Mouse (Mus musculus) heart, adult 9 months (tissue): ENCODE measurements at regions not wholly inside any gene's neighbourhood (a gene's known extent, or its start where the extent isn't known, plus 50 kb on each side); places are given as distances from the start of the nearest gene placed in this dataset.
A peak's percentile ranks its signal among the peaks of the same experiment; 100 is the strongest.

Experiments
- DNase-seq, 2 experiments: peaks; one replicate each; pipeline ENCODE4 v3.0.0; 2022; ENCODE audit warnings: low spot score in 2 of 2

DNA sequence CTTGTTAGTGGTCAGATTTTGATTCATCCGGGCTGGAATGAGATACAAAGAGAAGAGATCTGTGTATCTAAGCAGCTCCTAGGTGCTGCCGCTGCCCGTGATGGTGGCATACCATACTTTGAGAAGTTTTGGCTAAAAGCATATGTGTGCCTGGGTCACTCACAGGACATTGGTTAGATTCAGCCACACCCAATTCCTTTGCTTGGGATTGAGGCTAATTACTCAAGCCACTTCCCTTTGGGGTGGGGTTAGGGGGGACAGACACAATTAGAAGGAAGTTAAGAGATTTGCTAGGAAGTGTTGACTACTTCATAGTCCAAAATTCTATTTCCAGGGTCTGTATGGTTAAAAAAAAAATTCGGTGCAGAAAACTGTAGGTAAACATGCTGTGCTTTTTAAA lies 97.9 kb upstream of the Klf4 start:
- DNase-seq, result peak in 1 of 2 experiments; percentile 51

DNA sequence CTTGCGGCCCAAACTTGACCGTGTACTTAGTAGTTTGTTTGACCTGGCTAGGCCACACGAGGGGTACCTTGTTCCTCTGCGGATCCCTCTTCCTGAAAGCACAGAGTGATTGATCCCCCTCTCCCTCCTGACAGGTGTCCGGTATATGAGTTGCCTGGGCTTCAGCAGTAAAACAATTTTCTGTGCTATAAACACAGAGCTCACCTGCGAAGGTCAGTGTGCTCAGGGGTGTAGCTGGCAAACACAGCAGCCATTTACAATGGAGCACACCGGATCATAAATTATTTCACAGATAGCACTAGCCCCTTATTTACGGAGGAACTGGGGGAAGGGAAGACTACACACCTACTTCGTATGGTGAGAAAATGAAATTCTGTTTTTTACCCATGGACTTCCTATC lies 92.5 kb upstream of the Klf4 start:
- DNase-seq, result no peak

DNA sequence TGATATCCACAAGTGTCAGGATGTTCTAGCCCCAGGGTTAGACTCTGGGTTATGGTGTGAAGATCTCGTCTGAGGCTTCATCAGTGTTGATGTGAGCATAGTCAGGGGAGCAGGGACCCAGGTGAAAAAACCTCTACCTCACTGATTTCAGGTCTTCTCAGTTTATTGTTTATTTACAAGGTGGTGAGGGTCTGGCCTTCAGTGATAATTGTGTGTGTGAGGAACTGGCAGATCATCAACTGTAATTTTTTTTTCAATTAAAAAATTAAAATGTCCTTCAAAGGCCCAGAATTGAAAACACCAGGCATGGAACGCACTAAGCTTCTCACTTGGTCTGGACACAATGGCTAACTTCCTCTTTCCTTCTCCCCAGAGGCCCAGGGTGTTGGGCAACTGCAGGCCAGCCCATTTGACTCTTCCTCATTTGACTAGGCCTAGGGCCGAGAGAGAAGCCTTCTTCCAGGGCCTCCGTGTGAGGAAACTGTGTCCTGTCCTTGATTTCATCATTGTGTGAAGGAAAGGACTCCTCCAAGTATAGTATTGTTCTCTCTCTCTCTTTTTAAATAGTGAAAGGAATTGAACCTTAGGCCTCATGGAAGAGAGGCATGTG lies 91.0 kb upstream of the Klf4 start:
- peak; percentile 81 for DNase-seq

DNA sequence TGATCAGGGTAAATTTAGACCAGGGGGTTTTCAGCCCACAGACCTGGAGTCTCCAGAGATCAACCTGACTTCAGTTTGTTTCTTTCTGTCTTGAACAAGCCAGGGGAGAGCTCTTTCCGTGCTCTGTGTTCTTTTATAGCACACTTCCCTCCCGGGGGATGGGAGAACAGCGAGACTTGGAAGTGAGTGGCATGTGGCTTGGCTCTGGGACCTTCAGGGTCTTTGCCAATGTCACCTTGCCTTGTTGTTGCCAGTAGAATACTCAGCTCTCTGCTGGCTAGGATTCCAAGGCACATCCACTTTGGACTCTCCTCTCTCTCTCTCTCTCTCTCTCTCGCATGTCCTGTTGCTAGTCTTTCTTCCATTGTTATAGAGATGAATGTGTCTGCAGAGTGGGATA lies 90.4 kb upstream of the Klf4 start:
- DNase-seq, result peak; percentile 45 to 47

DNA sequence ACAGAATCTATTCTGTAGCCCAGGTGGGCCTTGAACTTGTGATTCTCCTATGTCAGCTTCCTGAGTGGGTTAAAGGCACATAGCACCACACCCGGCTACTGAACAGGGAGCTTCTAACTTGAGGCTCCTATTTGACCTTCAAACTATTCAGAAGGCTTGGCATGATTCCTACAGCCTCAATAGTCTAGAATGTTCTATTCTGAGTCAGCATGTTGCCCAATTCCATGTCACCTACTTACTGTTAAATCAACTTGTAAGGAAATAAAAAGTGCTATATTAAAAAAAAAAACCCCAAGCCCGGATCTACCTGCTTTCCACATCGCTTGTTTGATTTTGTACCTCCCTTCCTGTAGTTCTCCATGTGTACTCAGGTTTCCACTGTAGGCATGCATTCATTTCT lies 87.6 kb upstream of the Klf4 start:
- no peak for DNase-seq

DNA sequence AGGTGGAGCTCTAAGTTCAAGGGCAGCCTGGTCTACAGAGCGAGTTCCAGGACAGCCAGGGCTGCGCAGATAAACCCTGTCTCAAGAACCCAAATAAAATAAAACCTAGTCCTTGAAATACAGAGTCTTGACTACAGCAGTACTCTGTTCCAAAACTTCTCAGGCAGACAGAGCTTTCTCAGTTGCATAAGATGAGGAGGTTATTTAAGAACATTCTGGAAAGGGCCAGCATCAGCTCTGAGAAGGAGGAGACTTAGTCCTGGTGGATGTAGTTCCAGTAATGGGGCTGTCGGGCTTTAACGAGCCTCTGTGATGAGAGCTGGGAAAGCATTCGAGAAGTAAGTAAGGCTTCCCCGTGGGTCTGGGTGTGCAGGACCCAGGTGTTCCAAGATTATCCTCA lies 83.5 kb upstream of the Klf4 start:
- DNase-seq, result no peak

DNA sequence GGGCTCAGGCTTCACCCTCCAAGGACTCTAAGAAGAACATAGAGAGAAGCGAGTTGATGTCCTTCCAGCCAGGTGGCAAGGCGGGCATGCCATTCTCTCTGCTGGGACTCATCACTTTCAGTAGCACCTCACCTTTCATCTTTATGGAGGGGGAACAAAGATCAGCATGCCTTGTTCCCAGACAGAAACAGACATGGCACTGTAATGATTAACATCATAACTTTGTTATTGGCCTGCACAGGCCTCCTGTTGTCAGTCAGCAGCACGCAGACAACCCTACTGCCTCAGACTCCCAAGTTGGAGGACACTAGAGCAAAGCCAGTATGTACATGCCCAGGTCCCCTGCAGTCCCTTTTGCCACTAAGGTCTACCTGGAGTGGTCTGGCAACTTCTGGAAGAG lies 81.3 kb upstream of the Klf4 start:
- DNase-seq, result no peak

DNA sequence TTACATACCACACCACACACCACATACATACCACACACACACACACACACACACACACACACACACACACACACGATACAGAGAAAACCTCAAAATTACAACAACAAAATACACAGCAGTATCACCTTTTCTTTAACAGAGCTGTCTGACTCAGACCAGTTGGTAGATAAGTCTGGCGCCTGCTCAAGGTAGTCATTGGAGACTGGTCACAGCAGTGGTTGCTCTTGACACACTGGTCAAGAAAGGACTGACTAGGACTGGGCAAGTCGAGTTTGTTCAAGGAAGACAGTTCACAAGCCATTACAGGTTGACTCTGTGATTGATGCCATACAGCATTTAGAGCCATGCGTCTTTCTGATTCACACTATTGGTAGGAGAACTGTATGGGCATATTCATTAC lies 78.7 kb upstream of the Klf4 start:
- DNase-seq, result no peak

DNA sequence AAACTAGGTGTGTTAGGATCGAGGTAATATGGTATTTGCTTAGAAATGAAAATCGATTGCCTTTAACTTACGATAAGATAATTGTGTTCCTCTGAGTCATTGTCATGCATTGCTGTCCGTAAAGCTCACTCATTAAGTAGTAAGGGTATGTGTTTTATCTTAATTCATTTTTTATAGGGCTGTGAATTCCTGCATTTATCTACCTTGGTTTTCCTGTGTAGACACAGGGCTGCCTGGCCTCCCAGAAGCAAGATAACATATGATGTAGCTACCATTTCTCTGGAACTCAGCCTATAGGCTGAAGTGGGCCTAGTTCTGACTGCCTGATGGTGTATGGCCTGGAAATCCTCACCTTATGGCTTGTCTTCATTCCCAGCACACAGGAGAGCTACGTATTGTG lies 76.9 kb upstream of the Klf4 start:
- no peak for DNase-seq

DNA sequence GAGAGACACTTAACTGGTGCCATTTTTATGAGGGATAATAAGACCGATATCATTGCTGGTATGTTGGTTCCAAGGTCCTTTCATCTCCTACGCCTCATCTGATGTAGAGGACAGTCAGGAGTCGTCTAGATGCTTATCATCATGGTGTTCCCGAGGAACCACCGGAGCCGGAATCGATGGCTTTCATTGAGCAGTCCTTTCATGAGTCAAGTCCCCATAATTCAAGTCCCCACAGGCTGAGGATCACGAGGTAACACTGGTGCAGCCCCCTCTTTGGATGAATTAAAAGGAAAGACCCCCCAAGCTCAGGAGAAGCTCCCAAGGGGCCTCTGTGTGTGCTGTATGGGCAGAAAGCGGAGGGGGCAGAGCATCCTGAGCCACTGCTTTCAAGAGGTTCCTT lies 73.3 kb upstream of the Klf4 start:
- no peak for DNase-seq

DNA sequence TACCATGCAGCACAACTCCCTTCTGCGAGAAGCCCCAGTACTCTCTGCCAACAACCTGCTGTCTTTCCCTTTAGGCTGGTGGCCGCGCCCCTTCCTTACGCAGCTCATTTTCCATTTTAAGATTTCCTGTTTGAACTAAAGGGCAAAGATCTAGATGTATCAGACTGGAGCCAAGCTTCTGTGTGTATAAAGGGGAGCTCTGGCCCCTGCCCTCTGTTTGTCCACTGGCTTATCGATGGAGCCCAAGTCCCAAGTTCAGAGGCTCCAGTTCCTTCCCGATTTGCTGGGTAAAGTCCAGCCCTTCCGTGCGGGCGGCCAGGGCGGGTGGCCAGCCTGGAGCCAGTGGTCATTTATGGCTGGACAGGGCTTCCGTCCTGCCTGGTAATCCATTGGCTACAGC lies 72.6 kb upstream of the Klf4 start:
- peak; percentile 68 to 84 for DNase-seq

DNA sequence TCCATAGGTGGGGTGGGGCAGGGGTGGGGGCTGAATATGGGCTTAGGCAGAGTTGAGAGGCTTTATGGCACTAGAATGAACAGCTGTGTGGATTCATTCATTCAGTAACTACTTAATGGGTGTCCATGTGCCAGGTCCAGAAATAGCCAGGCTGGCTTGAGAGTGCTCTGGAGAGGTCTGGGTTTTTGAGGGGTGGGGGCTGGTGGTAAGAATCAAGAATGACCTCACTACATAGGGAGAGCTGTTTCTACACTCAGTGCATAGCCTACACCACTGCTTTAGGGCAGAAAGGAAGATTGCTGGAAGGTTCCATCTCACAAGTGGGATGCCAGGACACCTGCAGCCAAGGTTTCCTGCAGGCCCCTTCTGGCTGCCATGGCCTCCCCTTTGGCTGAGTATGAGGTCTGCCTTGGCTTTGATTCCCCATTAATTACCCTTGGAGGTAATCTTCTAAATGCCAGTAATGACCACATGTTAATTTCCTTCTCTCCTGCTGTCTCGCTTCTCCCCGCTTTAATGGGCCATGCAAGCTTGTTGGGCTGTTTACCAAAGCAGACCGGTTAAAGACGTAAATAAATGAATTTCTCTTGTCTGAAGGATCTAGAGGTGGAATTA lies 71.7 kb upstream of the Klf4 start:
- no peak for DNase-seq

DNA sequence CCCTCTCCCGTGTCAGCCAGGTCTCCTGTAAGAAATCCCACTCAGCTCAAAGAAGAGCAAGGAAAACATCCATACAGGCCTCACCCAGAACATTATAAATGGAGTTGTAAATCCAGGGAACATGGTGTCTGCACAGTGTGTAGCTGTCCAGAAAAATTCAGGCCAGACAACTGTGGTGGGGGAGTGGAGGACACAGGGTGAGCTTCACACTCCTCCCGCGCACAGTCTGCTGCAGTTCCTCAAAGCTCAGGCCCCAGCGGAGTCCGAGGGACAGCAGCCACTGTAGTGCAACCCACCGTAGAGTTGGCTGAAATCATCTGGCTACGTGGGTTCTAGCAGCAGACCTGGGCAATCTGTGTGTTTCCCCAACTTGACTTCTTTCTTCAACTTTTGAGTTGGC lies 62.9 kb upstream of the Klf4 start:
- DNase-seq, result no peak

DNA sequence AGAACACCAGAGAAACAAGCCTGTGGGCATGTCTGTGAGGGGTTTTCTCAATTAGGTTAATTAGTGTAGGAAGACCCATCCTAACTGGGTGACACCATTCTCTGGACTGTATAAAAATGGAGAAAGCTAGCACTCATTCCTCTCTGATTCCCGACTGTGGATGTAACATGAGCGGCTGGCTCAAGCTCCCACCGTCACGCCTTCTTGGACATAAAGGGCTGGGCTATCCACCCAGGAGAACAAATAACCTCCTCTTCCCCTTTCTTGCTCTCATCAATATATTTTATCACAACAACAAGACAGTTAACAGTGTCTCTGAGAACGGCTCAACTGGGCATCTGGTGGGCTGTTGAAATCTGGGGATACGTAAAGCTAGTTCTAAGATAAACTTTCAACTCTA lies 62.4 kb upstream of the Klf4 start:
- DNase-seq, result no peak

DNA sequence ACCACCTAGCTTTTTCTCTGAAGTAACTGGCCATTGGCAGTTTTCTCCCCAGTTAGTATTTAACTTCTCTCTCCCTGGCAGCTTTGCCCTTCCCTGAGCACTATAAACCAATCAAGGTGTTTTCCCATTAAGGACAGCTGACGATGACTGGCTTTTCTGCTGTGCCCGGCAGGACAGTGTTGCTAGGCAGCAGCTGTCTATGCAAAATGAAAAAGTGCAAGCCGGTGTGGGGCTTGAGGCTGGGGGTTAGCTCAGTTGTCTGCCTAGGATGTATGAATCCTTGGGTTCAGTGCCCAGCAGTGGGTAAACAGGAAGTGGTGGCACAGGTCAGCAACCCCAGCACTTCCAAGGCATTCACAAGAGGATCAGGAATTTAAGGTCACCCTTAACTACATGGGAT lies 60.9 kb upstream of the Klf4 start:
- DNase-seq, result no peak

DNA sequence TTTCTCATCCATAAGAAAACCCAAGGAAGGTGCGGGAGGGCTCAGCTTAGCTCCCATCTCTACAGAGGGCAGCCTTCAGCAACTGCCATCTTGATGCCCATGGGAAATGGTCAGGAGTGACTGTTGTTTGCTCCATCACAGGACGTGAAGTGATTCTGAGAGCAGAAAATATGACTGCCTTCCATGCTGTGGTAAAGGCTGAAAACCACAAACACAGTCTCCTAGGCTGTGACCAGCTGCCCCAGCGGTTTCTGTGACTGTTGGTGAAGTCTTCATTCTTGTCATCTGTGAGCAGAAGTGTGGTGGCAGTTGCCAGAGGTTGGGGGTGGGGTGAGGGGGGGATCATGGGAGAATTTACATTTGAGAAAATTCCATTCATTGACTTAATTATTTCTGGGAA lies 53.9 kb upstream of the Klf4 start:
- no peak for DNase-seq

DNA sequence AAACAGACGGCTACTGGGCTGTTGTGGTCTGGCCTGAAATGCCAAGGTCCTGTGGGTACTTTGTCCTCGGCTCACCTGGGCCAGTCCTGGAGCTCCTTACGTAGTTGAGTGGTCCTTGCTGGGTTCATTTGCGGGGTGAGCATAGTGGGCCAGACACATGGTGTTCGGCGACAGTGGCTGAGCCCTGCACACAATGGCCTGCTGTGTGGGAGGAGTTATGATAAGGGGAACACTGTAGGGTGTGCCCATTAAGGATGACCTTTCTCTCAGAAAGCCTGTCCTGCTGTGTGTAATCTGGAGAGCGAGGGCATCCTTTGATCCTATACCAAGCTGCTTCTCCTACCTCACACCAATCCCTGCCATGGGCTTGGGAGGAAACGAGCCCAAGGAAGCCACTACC lies 51.3 kb upstream of the Klf4 start:
- DNase-seq, result no peak
